Mouse (Mus musculus): ENCODE data around the gene Pnliprp2. TPM values are rescaled to one million over a fixed set of nuclear protein-coding genes. Genes with fewer than 3 reads are reported as not detected.

The Pnliprp2 gene
- 1,263 TPM for polyA plus RNA-seq (2015; fragmentation: Illumina TruSeq; extraction: RNeasy Lipid Tissue Mini Kit (QIAGEN cat#74804); ENCODE audit: insufficient read depth, low read depth, low replicate concordance)

GRCm38 (mm10) chr19:58759423-58759822 is at the start of gene Pnliprp2:
Pnliprp2 (plus strand) TSS chr19:58759719.

GRCm38 (mm10) chr19:58728445-58729031 is 31.0 kb upstream of the Pnliprp2 start, which contains the start of gene Pnliprp1:
Pnliprp1 (plus strand) TSS chr19:58728887.

GRCm38 (mm10) chr19:58794284-58794683 is 34.8 kb downstream of the Pnliprp2 start, which contains the start of gene 1700019N19Rik:
1700019N19Rik (minus strand) TSS chr19:58794461.

Other genes starting within 250 kb of the Pnliprp2 start
- not detected for gene Ccdc172, start 247.7 kb upstream of the Pnliprp2 start, polyA plus RNA-seq (2015; fragmentation: Illumina TruSeq; extraction: RNeasy Lipid Tissue Mini Kit (QIAGEN cat#74804); ENCODE audit: insufficient read depth, low read depth, low replicate concordance)
- 29,383 TPM for gene Pnlip, start 107.2 kb upstream of the Pnliprp2 start, polyA plus RNA-seq (2015; fragmentation: Illumina TruSeq; extraction: RNeasy Lipid Tissue Mini Kit (QIAGEN cat#74804); ENCODE audit: insufficient read depth, low read depth, low replicate concordance)
- gene Pnliprp1, start 30.8 kb upstream of the Pnliprp2 start, polyA plus RNA-seq (2015; fragmentation: Illumina TruSeq; extraction: RNeasy Lipid Tissue Mini Kit (QIAGEN cat#74804); ENCODE audit: insufficient read depth, low read depth, low replicate concordance), result 14,549 TPM
- not detected for gene 1700019N19Rik, start 34.7 kb downstream of the Pnliprp2 start, polyA plus RNA-seq (2015; fragmentation: Illumina TruSeq; extraction: RNeasy Lipid Tissue Mini Kit (QIAGEN cat#74804); ENCODE audit: insufficient read depth, low read depth, low replicate concordance)
- gene Eno4, start 183.7 kb downstream of the Pnliprp2 start, polyA plus RNA-seq (2015; fragmentation: Illumina TruSeq; extraction: RNeasy Lipid Tissue Mini Kit (QIAGEN cat#74804); ENCODE audit: insufficient read depth, low read depth, low replicate concordance), result not detected
- gene Hspa12a, start 183.9 kb downstream of the Pnliprp2 start, polyA plus RNA-seq (2015; fragmentation: Illumina TruSeq; extraction: RNeasy Lipid Tissue Mini Kit (QIAGEN cat#74804); ENCODE audit: insufficient read depth, low read depth, low replicate concordance), result 2.0 TPM